ENCODE assay signal across 24 mouse cellular contexts in genomic region chr4:12560015-12560414, GRCm38 (mm10).
"Had no signal": no experiment of that assay in that cellular context is flagged by ENCODE, and none has a peak within 500 bp of the region (broad histone marks: within the 10 kb centered on the region; RNA-seq: fewer than 3 reads in every experiment).

No protein-coding gene starts in this region.

- DNase-seq: gastrocnemius, postnatal 14 days; gastrocnemius, postnatal 36 days; heart, adult 11 months; heart, adult 2 months; heart, postnatal 14 days; heart, postnatal 36 days; kidney, adult 18-20 months; kidney, adult 8-10 months; kidney, postnatal 10 days; left cerebral cortex, postnatal 4 days; liver; liver, embryonic 13.5 days; liver, postnatal 0 days had no signal

- H3K36me3 ChIP-seq: heart, embryonic 13.5 days; heart, embryonic 15.5 days; hindbrain, embryonic 13.5 days; hindbrain, embryonic 15.5 days; liver, embryonic 13.5 days; liver, embryonic 15.5 days had no signal

- H3K4me3 ChIP-seq: heart, adult 2 months; heart, embryonic 13.5 days; heart, embryonic 15.5 days; hindbrain, embryonic 13.5 days; hindbrain, embryonic 15.5 days; layer of hippocampus, adult 2 months; left cerebral cortex, adult 2 months; liver, embryonic 13.5 days; liver, embryonic 15.5 days had no signal

- H3K4me1 ChIP-seq: heart, embryonic 15.5 days; liver, embryonic 13.5 days; liver, embryonic 15.5 days had no signal

- H3K27ac ChIP-seq: heart, adult 2 months; heart, embryonic 13.5 days; heart, embryonic 15.5 days; hindbrain, embryonic 13.5 days; hindbrain, embryonic 15.5 days; hindbrain, postnatal 0 days; layer of hippocampus, adult 2 months; left cerebral cortex, adult 2 months; liver, embryonic 13.5 days; liver, embryonic 15.5 days had no signal

- H3K27me3 ChIP-seq: heart, embryonic 13.5 days; heart, embryonic 15.5 days; hindbrain, embryonic 13.5 days; hindbrain, embryonic 15.5 days; liver, embryonic 13.5 days; liver, embryonic 15.5 days had no signal

- ATAC-seq: hindbrain, postnatal 0 days; intestine, postnatal 0 days; liver, postnatal 0 days had no signal

- H3K4me2 ChIP-seq: heart, embryonic 11.5 days; heart, embryonic 13.5 days; heart, embryonic 15.5 days; hindbrain, embryonic 13.5 days; hindbrain, embryonic 15.5 days; liver, embryonic 11.5 days; liver, embryonic 13.5 days; liver, embryonic 15.5 days had no signal

- H3K9me3 ChIP-seq: heart, embryonic 13.5 days; heart, embryonic 15.5 days; hindbrain, embryonic 13.5 days; hindbrain, embryonic 15.5 days; liver, embryonic 13.5 days; liver, embryonic 15.5 days had no signal

- H3K9ac ChIP-seq: heart, embryonic 13.5 days; heart, embryonic 15.5 days; hindbrain, embryonic 13.5 days; hindbrain, embryonic 15.5 days; liver, embryonic 13.5 days; liver, embryonic 15.5 days; liver, postnatal 0 days had no signal
